ENCODE assay signal across 8 mouse cellular contexts in genomic region chr12:76709795-76710350, GRCm38 (mm10). TPM values are rescaled to one million over a fixed set of nuclear protein-coding genes. Genes with fewer than 3 reads are reported as not detected.
DNase-seq lines count a peak whose midpoint lies in the region; ATAC-seq lines count a peak whose summit lies in the region.

No protein-coding gene starts in this region.

- intact Hi-C loops in gastrocnemius, postnatal 14 days (cut with DNase I; ENCODE audit: low total_unique reads), result loop anchor here (2.0 kb wide), 1 partner anchor 51 kb away; no protein-coding TSS in a partner anchor
- intact Hi-C loops in left cerebral cortex, postnatal 25 days (cut with DNase I), result loop anchor here (2.0 to 5.0 kb wide), 2 partner anchors 43 to 59 kb away; no protein-coding TSS in a partner anchor

- ATAC-seq in megakaryocyte progenitor cell, adult 5-6 weeks (replicated peaks; ENCODE audit: poor library complexity), result peak; percentile 94

- peak; percentile 66 to 73 for DNase-seq in adrenal gland, adult 18-20 months (ENCODE audit: low spot score in 2 of 2)
- DNase-seq in cerebellum, postnatal 25 days, result peak; percentile 93 to 94
- DNase-seq in gastrocnemius, postnatal 14 days, result peak; percentile 84
- DNase-seq in induced T-regulatory cell, adult 2 months (ENCODE audit: low read depth), result peak; percentile 71
- DNase-seq in left cerebral cortex, postnatal 25 days (ENCODE audit: low spot score in 2 of 2), result peak; percentile 79 to 81
- DNase-seq in right cerebral cortex, postnatal 14 days, result peak; percentile 76
- DNase-seq in urinary bladder, postnatal 36 days (ENCODE audit: low spot score in 2 of 2), result peak; percentile 2 to 28

RNA-seq across cellular contexts. Expression of gene Sptb, which starts 0.5 kb away (rescaled TPM):
- 10 to 100 TPM in 1 of 2 experiments, 1 to 10 TPM in 1; 9.8 to 51.4 TPM for total RNA-seq in adrenal gland, adult 18-20 months (2021)
- total RNA-seq in gastrocnemius, postnatal 14 days (2021), result 10 to 100 TPM; 88.9 to 93.1 TPM
- total RNA-seq in left cerebral cortex, postnatal 25 days (2021), result 10 to 100 TPM; 75.3 to 82.1 TPM
- total RNA-seq in megakaryocyte progenitor cell, adult 5-6 weeks (2015), result 2.2 and 2.3 TPM in 2 replicates
- 2.4 and 4.3 TPM in 2 replicates for total RNA-seq in megakaryocyte progenitor cell, adult 5-6 weeks (2017)

RNA-seq across cellular contexts. Expression of gene Churc1, which starts 55.5 kb away (rescaled TPM):
- total RNA-seq in adrenal gland, adult 18-20 months (2021), result 10 to 100 TPM; 74.5 to 78.6 TPM
- 10 to 100 TPM; 58.5 to 63.0 TPM for total RNA-seq in gastrocnemius, postnatal 14 days (2021)
- total RNA-seq in left cerebral cortex, postnatal 25 days (2021), result 10 to 100 TPM; 32.0 to 34.3 TPM
- 57.2 and 68.0 TPM in 2 replicates for total RNA-seq in megakaryocyte progenitor cell, adult 5-6 weeks (2015)
- 46.1 and 48.9 TPM in 2 replicates for total RNA-seq in megakaryocyte progenitor cell, adult 5-6 weeks (2017)

RNA-seq across cellular contexts. Expression of gene Fntb, which starts 55.5 kb away (rescaled TPM):
- 10 to 100 TPM; 12.8 to 14.9 TPM for total RNA-seq in adrenal gland, adult 18-20 months (2021)
- 10 to 100 TPM; 16.1 to 20.0 TPM for total RNA-seq in gastrocnemius, postnatal 14 days (2021)
- total RNA-seq in left cerebral cortex, postnatal 25 days (2021), result 10 to 100 TPM; 23.3 to 28.3 TPM
- total RNA-seq in megakaryocyte progenitor cell, adult 5-6 weeks (2015), result 11.9 and 12.7 TPM in 2 replicates
- 5.0 and 7.3 TPM in 2 replicates for total RNA-seq in megakaryocyte progenitor cell, adult 5-6 weeks (2017)

Comparison
In these comparisons a context has a peak if more than half of its experiments do, and no peak if none do; other contexts are left out.
1. Peak in every context shown above with its lines: DNase-seq and ATAC-seq.
2. DNase-seq: peak in every context shown above with its lines; median percentile 94 in cerebellum, postnatal 25 days; 84 in gastrocnemius, postnatal 14 days; 80 in left cerebral cortex, postnatal 25 days; 76 in right cerebral cortex, postnatal 14 days; 71 in induced T-regulatory cell, adult 2 months; 70 in adrenal gland, adult 18-20 months; 15 in urinary bladder, postnatal 36 days.